Comparison of ENCODE assay signal across 21 mouse cellular contexts in the genomic region with DNA sequence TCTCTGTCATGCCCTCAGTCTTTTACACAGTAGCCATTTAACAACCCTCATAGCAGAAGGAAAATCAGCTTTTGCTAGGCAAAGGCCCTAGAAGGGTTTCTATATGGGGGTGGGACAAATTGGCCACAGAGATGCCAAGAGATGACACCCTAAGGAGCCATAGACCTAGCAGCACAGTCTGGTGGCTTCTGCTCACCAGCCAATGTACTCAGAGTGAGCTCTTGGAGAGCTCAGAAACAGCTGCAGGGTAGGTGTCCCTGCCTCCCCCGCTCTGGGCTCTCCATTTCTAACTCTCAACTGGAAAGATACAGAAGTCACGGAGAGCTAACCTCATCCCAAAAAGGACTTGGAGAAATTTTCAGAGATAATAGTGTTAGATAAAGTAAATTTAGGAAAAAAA. TPM values are rescaled to one million over a fixed set of nuclear protein-coding genes. Genes with fewer than 3 reads are reported as not detected.
A peak's percentile ranks its signal among the peaks of the same experiment; 100 is the strongest.
DNase-seq lines count a peak whose midpoint lies in the region; ATAC-seq and TF ChIP-seq lines count a peak whose summit lies in the region.
"Had no signal": no experiment of that assay in that cellular context is flagged by ENCODE, and none has a peak within 500 bp of the region (broad histone marks: within the 10 kb centered on the region; RNA-seq: fewer than 3 reads in every experiment).

No protein-coding gene starts in this region.

- peak; percentile 23 for ATAC-seq in granulocyte monocyte progenitor cell, adult 5-6 weeks (replicated peaks; ENCODE audit: poor library complexity, severe bottlenecking)
- ATAC-seq in midbrain, postnatal 0 days (ENCODE audit: low FRiP score) = no peak
- ATAC-seq: forebrain, embryonic 14.5 days; hindbrain, embryonic 16.5 days; intestine, embryonic 15.5 days; midbrain, embryonic 15.5 days had no signal

- H3K36me3 ChIP-seq in CH12.LX (replicated peaks in 1 of 2; ENCODE audit: control insufficient read depth in 1 of 2, insufficient read depth in 1 of 2, low read length in 1 of 2) = no peaks in the 10 kb centered on the region
- H3K36me3 ChIP-seq in ES-E14 (ENCODE audit: control insufficient read depth, insufficient read depth, low read length, poor library complexity, severe bottlenecking) = no peaks in the 10 kb centered on the region
- no peaks in the 10 kb centered on the region for H3K36me3 ChIP-seq in midbrain, postnatal 0 days (ENCODE audit: insufficient read depth, low read length)
- H3K36me3 ChIP-seq: heart, embryonic 15.5 days; intestine, embryonic 15.5 days; limb, embryonic 13.5 days; liver, embryonic 13.5 days; midbrain, embryonic 15.5 days; neural tube, embryonic 15.5 days had no signal

- no peaks in the 10 kb centered on the region for H3K79me2 ChIP-seq in CH12.LX (replicated peaks; ENCODE audit: control insufficient read depth, extremely low read depth, insufficient read depth, poor library complexity, severe bottlenecking)

- TF ChIP-seq RAD21 in CH12.LX (IDR thresholded peaks at IDR 0.05; ENCODE audit: low read depth, low read length) = no peak; the same call in 1 of the 2 replicates

- DNase-seq in left cerebral cortex, adult 18-20 months (ENCODE audit: low spot score in 2 of 2) = peak; percentile 31 to 39
- no peak for DNase-seq in left cerebral cortex, adult 8-10 months (ENCODE audit: low spot score in 2 of 2)
- DNase-seq in CH12.LX (ENCODE audit: extremely low read depth) (peak; percentile 47), ES-E14 (ENCODE audit: low read depth, low spot score) (no peak)
- no peak for DNase-seq in kidney, adult 11 months
- no peak for DNase-seq in midbrain, postnatal 0 days (ENCODE audit: low spot score)
- DNase-seq in urinary bladder, postnatal 4 days (ENCODE audit: low spot score in 2 of 2) = no peak
- DNase-seq: B cell, adult 2 months; cerebellum, adult 2 months; cerebellum, postnatal 25 days; embryo, embryonic 11 days; liver, embryonic 13.5 days; lung, embryonic 14.5 days had no signal

- H3K27ac ChIP-seq in CH12.LX (ENCODE audit: insufficient read depth, low read depth) (peak overlapping the region; percentile 90), ES-E14 (ENCODE audit: insufficient read depth, low read depth, low read length, poor library complexity, severe bottlenecking) (peak overlapping the region; percentile 60; the same call in 1 of the 2 replicates)
- H3K27ac ChIP-seq in midbrain, postnatal 0 days (ENCODE audit: low read depth, low read length) = no peak overlapping the region
- H3K27ac ChIP-seq: heart, embryonic 15.5 days; intestine, embryonic 15.5 days; limb, embryonic 13.5 days; liver, embryonic 13.5 days; midbrain, embryonic 15.5 days; neural tube, embryonic 15.5 days had no signal

- H3K9ac ChIP-seq in CH12.LX (ENCODE audit: insufficient read depth, low read depth) (peak overlapping the region; percentile 35), ES-E14 (ENCODE audit: insufficient read depth, low read depth, low read length, poor library complexity, severe bottlenecking) (peak overlapping the region; percentile 4; the same call in 1 of the 2 replicates)
- no peak overlapping the region for H3K9ac ChIP-seq in midbrain, postnatal 0 days (replicated peaks; ENCODE audit: low read length, poor library complexity, severe bottlenecking)
- H3K9ac ChIP-seq: heart, embryonic 15.5 days; intestine, embryonic 15.5 days; limb, embryonic 13.5 days; liver, embryonic 13.5 days; lung, embryonic 14.5 days; midbrain, embryonic 15.5 days; neural tube, embryonic 15.5 days had no signal

- H3K4me1 ChIP-seq in CH12.LX (ENCODE audit: control insufficient read depth in 1 of 2, insufficient read depth in 2 of 2) (peaks cover 35 to 69% of the 10 kb centered on the region in 2 experiments), ES-E14 (ENCODE audit: control insufficient read depth in 2 of 2, insufficient read depth in 2 of 2, low read length in 2 of 2, poor library complexity in 1 of 2) (peaks cover 17 to 21% of the 10 kb centered on the region in 2 experiments)
- no peaks in the 10 kb centered on the region for H3K4me1 ChIP-seq in midbrain, postnatal 0 days (ENCODE audit: insufficient read depth, low read length)
- H3K4me1 ChIP-seq: intestine, embryonic 15.5 days; liver, embryonic 13.5 days; midbrain, embryonic 15.5 days; neural tube, embryonic 15.5 days had no signal

- dilution Hi-C loops in CH12.LX (cut with MboI; ENCODE audit: extremely low pct_ligation_motif_present, extremely low pct_unique_long_range_greater_than_20kb, low sequenced_read_pairs) = no loop called here

- in situ Hi-C loops in CH12.LX (cut with MboI; ENCODE audit: low pct_ligation_motif_present, low pct_unique_long_range_greater_than_20kb, low sequenced_read_pairs) = no loop called here
- in situ Hi-C loops in ES-E14 (cut with MboI; ENCODE audit: low sequenced_read_pairs in 2 of 2, unreplicated experiment in 2 of 2) = no loop called here

- 94% methylated on average over 2 of the region's 2 CpGs for WGBS in midbrain, postnatal 0 days

- no peak for TF ChIP-seq POLR2A in CH12.LX (IDR thresholded peaks at IDR 0.05; ENCODE audit: low read depth, low read length)

- peak overlapping the region; percentile 61 for H3K4me2 ChIP-seq in CH12.LX (ENCODE audit: insufficient read depth, low read depth, poor library complexity, severe bottlenecking)
- H3K4me2 ChIP-seq in midbrain, postnatal 0 days (ENCODE audit: low read depth, low read length, poor library complexity, severe bottlenecking) = no peak overlapping the region
- H3K4me2 ChIP-seq: heart, embryonic 15.5 days; intestine, embryonic 15.5 days; limb, embryonic 13.5 days; liver, embryonic 13.5 days; lung, embryonic 14.5 days; midbrain, embryonic 15.5 days; neural tube, embryonic 15.5 days had no signal

- TF ChIP-seq EP300 in CH12.LX (IDR thresholded peaks at IDR 0.05; ENCODE audit: low read length) = no peak

- no peaks in the 10 kb centered on the region for H3K9me3 ChIP-seq in CH12.LX (replicated peaks; ENCODE audit: low read length)
- no peaks in the 10 kb centered on the region for H3K9me3 ChIP-seq in ES-E14 (ENCODE audit: control insufficient read depth, insufficient read depth, low read depth, low read length)
- H3K9me3 ChIP-seq in midbrain, postnatal 0 days (ENCODE audit: low read length) = no peaks in the 10 kb centered on the region
- H3K9me3 ChIP-seq: heart, embryonic 15.5 days; intestine, embryonic 15.5 days; limb, embryonic 13.5 days; liver, embryonic 13.5 days; midbrain, embryonic 15.5 days; neural tube, embryonic 15.5 days had no signal

- H3K4me3 ChIP-seq in CH12.LX (replicated peaks in 1 of 3; ENCODE audit: low read depth in 2 of 3, low read length in 2 of 3, poor library complexity in 1 of 3) (peak overlapping the region in 1 of 3 experiments; percentile 22), ES-E14 (ENCODE audit: insufficient read depth in 1 of 2, low read depth in 1 of 2, low read length in 2 of 2, poor library complexity in 1 of 2, severe bottlenecking in 1 of 2) (no peak overlapping the region)
- H3K4me3 ChIP-seq in midbrain, postnatal 0 days (ENCODE audit: low read depth, low read length) = no peak overlapping the region
- H3K4me3 ChIP-seq: heart, embryonic 15.5 days; intestine, embryonic 15.5 days; limb, embryonic 13.5 days; liver, embryonic 13.5 days; midbrain, embryonic 15.5 days; neural tube, embryonic 15.5 days had no signal

- TF ChIP-seq CTCF in CH12.LX (conservative IDR thresholded peaks at IDR 0.05 in 1 of 2, IDR thresholded peaks at IDR 0.05 in 1 of 2; ENCODE audit: low read depth in 2 of 2, low read length in 2 of 2) = no peak
- no peak for TF ChIP-seq CTCF in midbrain, postnatal 0 days (IDR thresholded peaks at IDR 0.05)

- no peaks in the 10 kb centered on the region for H3K27me3 ChIP-seq in CH12.LX (replicated peaks)
- H3K27me3 ChIP-seq in midbrain, postnatal 0 days (ENCODE audit: insufficient read depth, low read length) = no peaks in the 10 kb centered on the region
- H3K27me3 ChIP-seq: intestine, embryonic 15.5 days; liver, embryonic 13.5 days; midbrain, embryonic 15.5 days; neural tube, embryonic 15.5 days had no signal

TF ChIP-seq in CH12.LX, 34 proteins besides CTCF, POLR2A, EP300 and RAD21:
- no peak for TF ChIP-seq CHD1 (IDR thresholded peaks at IDR 0.05; ENCODE audit: low read depth, low read length)

TF ChIP-seq in ES-E14, 5 proteins besides CTCF, POLR2A, EP300 and RAD21:
- no peak for TF ChIP-seq MAFK (IDR thresholded peaks at IDR 0.05; ENCODE audit: insufficient read depth, low read depth, low read length)
TF ChIP-seq in ES-E14: peak in this region for 0.

RNA-seq across cellular contexts. Expression of a gene that starts 44.0 kb away (rescaled TPM):
- 10 to 100 TPM; 27.8 to 29.0 TPM for total RNA-seq in left cerebral cortex, adult 18-20 months (2021)
- total RNA-seq in left cerebral cortex, adult 8-10 months (2022) = 10 to 100 TPM; 24.7 to 33.8 (median 28.9) TPM
- 34.4 and 40.5 TPM in 2 replicates for total RNA-seq in CH12.LX (2012; rRNA removed)
- total RNA-seq in CH12.LX (2014; rRNA removed) = 62.8 and 65.0 TPM in 2 replicates
- 58.3 and 61.3 TPM in 2 replicates for polyA plus RNA-seq in CH12.LX (2012; ENCODE audit: insufficient read length, low read depth)
- 159 and 188 TPM in 2 replicates for total RNA-seq in ES-E14 (2012; rRNA removed)
- total RNA-seq in granulocyte monocyte progenitor cell, adult 5-6 weeks (2014; fragmentation: Nextera tagmentation) = 53.7 and 64.4 TPM in 2 replicates
- total RNA-seq in granulocyte monocyte progenitor cell, adult 5-6 weeks (2017) = 39.0 and 42.6 TPM in 2 replicates
- total RNA-seq in midbrain, postnatal 0 days (2014; rRNA removed) = 21.0 and 23.7 TPM in 2 replicates
- 14.5 and 14.8 TPM in 2 replicates for polyA plus RNA-seq in midbrain, postnatal 0 days (2015; fragmentation: Nextera tagmentation; extraction: Ambion mirVana)

Comparison
In these comparisons a context has a peak if more than half of its experiments do, and no peak if none do; other contexts are left out.
1. DNase-seq: peak in left cerebral cortex, adult 18-20 months (2 of 2) and CH12.LX (single experiment); none in left cerebral cortex, adult 8-10 months (0 of 2), ES-E14 (single experiment), kidney, adult 11 months (single experiment), midbrain, postnatal 0 days (single experiment) and urinary bladder, postnatal 4 days (0 of 2).